Mouse (Mus musculus) hindbrain, embryonic 13.5 days (tissue): ENCODE results near the gene Tubb1. TPM values are rescaled to one million over a fixed set of nuclear protein-coding genes. Genes with fewer than 3 reads are reported as not detected.

ENCODE experiments used
- ATAC-seq: fragments of 200-750 bp; cut with Nextera tagmentation; 2 replicates; pipeline ENCODE4 v1.8.0; 2017; ENCODE audit warnings: moderate TSS enrichment; ENCODE audit not compliant: low FRiP score
- H3K27ac ChIP-seq: fragments of 300-500 bp; sonication (generic); 2 replicates; pipeline ENCODE4 v1.5.1; 2015; ENCODE audit warnings: inconsistent platforms, mild to moderate bottlenecking, moderate library complexity
- H3K27me3 ChIP-seq: fragments of 300-500 bp; sonication (generic); 2 replicates; pipeline ENCODE4 v1.6.1; 2015; ENCODE audit warnings: mild to moderate bottlenecking, inconsistent platforms
- H3K36me3 ChIP-seq: fragments of 300-500 bp; sonication (generic); 2 replicates; pipeline ENCODE4 v1.6.1; 2015; ENCODE audit warnings: mild to moderate bottlenecking, inconsistent platforms
- H3K4me1 ChIP-seq: fragments of 300-500 bp; sonication (generic); replicated peaks from 2 replicates; pipeline ENCODE4 v1.6.1; 2015; ENCODE audit warnings: inconsistent platforms
- H3K4me2 ChIP-seq: fragments of 300-500 bp; sonication (generic); 2 replicates; pipeline ENCODE4 v1.6.1; 2015; ENCODE audit warnings: inconsistent platforms, mild to moderate bottlenecking, moderate library complexity
- H3K4me3 ChIP-seq: fragments of 300-500 bp; sonication (generic); 2 replicates; pipeline ENCODE4 v1.5.1; 2015; ENCODE audit warnings: mild to moderate bottlenecking, inconsistent platforms
- H3K9ac ChIP-seq: fragments of 300-500 bp; sonication (generic); 2 replicates; pipeline ENCODE4 v1.6.1; 2015; ENCODE audit warnings: mild to moderate bottlenecking, inconsistent platforms
- H3K9me3 ChIP-seq: fragments of 300-500 bp; sonication (generic); 2 replicates; pipeline ENCODE4 v1.6.1; 2016; ENCODE audit warnings: inconsistent platforms
- WGBS: fragments of 180-500 bp; shearing (Covaris S2); methylation state at CpG from one replicate; pipeline ENCODE4 v1.1.7; 2015; 5-methylcytosine and 5-hydroxymethylcytosine counted together
- polyA plus RNA-seq: library from polyadenylated mRNA; unstranded; fragments of >200 nt; fragmentation: Nextera tagmentation; extraction: Ambion mirVana; gene quantifications from 2 replicates; pipeline ENCODE4 v1.2.1, GENCODE M21; 2015

The Tubb1 gene
- polyA plus RNA-seq, 1 experiment from 2014 or later, result 1.9 TPM

DNA sequence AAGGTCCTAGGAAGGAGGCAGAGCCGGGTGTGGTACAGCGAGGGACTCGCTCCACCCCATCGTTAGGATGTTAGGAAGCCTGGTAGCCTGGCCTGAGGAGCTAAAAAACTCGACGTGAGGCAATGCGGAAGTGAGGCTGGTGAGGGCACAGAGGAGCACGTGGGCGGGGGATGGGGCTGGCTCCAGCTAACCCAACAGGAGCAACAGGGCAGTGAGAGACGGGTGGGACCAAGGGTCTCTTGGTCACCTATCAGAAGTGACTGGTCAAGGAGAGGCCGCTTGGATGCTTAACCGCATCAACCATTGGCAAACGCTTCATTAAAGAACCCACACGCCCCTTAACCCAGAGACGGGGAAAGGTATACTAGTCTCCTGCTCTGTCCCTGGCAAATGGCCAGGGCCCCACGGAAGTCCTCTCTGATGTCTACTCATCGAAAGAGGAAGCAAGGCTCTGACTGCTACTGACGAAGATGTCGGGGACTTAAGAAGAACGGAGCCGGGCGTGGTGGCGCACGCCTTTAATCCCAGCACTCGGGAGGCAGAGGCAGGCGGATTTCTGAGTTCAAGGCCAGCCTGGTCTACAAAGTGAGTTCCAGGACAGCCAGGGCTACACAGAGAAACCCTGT is 14.3 kb upstream of the Tubb1 start:
- Histone ChIP-seq H3K27ac (no peak overlapping the region), H3K4me1 (peaks cover 23% of the 10 kb centered on the region), H3K4me2 (no peak overlapping the region), H3K9me3 (no peaks in the 10 kb centered on the region), H3K27me3 (no peaks in the 10 kb centered on the region), H3K9ac (no peak overlapping the region), H3K36me3 (peaks cover 8% of the 10 kb centered on the region), H3K4me3 (no peak overlapping the region)
- ATAC-seq, result no peak
- WGBS, result 95% methylated on average over 26 of the region's 26 CpGs

DNA sequence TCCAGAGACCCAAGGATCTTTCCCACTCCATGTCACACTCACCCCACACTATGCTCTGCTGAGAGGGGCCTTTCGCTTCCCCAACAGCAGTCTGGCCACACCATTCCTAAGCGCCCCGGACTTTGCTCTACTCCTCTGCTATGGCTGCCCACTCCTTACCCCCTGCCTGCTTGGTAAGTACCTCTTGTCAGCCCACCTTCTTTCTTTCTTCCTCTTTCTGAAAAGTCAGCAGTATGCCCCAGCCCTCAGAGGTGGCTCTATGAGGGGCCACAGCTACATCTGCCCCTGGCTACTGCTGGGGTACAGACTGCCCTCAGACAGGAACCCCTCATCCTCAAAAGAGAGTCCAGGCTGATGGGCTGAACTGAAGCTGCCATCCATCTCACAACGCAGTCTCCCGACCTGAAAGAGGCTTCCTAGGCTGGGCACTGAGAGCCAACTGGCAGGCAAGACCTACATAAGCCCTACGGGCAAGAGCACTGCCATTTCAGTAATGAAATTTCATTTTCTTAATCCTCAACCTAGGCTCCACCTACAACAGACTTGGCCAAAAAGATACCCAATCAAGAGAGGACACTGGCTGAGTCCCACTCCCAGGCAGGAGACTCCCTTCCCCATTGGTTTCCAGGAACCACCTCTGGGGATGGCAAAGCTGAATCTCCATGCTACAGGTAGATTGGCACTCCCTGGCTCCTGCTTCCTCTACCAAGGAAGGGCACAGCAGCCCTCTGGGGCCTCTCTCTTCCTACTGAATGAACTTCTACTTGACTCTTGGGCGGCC is 13.4 kb upstream of the Tubb1 start:
- no peak for ATAC-seq
- Histone ChIP-seq H3K9ac (no peak overlapping the region), H3K27ac (no peak overlapping the region), H3K4me3 (no peak overlapping the region), H3K4me2 (no peak overlapping the region), H3K9me3 (no peaks in the 10 kb centered on the region), H3K36me3 (peaks cover 8% of the 10 kb centered on the region), H3K27me3 (no peaks in the 10 kb centered on the region), H3K4me1 (peaks cover 23% of the 10 kb centered on the region)
- WGBS, result 95% methylated on average over 7 of the region's 7 CpGs

DNA sequence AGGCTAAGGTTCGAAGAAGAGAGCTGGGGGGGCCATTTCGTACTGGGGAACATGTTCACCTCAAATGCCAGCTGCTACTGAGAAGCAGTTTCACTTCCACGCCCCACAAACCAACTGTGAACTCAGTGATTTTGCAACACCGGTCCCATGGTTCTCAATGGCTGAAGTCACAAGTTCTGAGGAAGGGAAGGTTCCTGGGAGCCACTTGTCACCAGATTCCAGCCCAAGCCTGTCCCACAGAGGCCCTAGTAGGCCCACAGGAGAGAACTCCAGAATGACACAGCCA is 12.9 kb upstream of the Tubb1 start:
- H3K4me3 ChIP-seq, result no peak overlapping the region
- no peaks in the 10 kb centered on the region for H3K27me3 ChIP-seq
- no peaks in the 10 kb centered on the region for H3K9me3 ChIP-seq
- 0 out of 2 replicates have a peak overlapping the region, but pooled peaks have one; percentile 18 for H3K27ac ChIP-seq
- no peak for ATAC-seq
- H3K4me2 ChIP-seq, result peak overlapping the region; percentile 73; the same call in 1 of the 2 replicates
- 98% methylated on average over 4 of the region's 4 CpGs for WGBS
- H3K9ac ChIP-seq, result 0 out of 2 replicates have a peak overlapping the region, but pooled peaks have one; percentile 73
- H3K36me3 ChIP-seq, result peaks cover 4% of the 10 kb centered on the region; the same call in 1 of the 2 replicates
- peaks cover 23% of the 10 kb centered on the region for H3K4me1 ChIP-seq

DNA sequence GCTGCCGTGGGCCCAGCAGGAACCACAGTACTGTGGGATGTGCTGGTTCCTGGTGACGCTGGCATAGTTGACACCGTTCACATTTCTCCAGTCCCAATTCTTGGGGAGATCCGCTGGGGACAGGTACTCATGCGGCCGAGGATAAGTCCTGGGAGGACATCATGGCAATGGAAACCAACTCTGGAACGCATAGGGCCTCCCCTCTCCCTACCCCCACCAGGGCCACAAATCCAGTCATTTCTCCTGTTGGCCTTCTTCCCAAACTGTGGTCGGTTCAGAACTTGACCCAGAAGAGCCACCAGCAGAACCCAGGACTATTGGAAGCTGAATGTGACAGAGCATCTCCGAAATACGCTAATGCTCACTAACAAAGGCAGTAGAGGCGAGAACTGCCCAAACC is 12.3 kb upstream of the Tubb1 start:
- ATAC-seq, result 0 out of 2 replicates have a peak, but pooled peaks have one; percentile 1
- peak overlapping the region; percentile 18; the same call in 1 of the 2 replicates for H3K27ac ChIP-seq

DNA sequence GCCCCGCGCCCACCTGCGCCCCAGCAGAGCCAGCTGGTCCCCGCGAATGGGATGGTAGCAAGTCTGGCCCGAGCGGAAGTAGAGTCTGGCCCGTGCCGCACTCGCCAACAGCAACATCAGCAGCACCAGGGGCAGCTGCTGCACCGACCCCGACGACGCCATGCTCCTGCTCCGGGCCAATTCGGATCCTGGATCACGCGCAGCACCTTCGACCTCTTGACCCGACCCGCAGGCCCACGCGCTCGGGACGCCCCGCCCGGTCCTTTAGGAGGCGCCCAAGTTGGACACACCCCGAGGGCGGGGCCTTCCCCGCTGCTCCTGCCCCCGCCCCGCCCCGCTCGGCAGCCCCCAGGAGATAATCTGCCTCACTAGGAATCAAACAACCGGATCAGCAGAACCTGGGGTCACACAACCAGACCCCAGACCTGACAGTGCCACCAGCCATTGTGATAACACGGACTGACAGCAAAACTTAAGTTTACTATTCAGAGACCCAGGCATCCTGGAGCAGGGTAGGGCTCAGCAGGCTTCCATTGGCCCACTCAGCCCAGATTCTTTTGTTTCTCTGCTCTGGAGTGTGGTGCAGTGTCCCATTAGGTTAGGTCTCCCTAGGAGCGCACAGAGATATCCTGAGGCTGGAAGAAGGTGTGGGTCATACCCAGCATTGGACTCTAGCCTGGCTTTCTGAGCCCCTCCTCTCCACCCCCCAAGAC is 11.6 kb upstream of the Tubb1 start, which contains the start of gene Ctsz:
Ctsz (minus strand) TSS at position 303 of the 713 bp plus-strand sequence.
- H3K4me1 ChIP-seq, result peaks cover 23% of the 10 kb centered on the region
- peak within 1 kb of the TSS; percentile 18; the same call in 1 of the 2 replicates for H3K27ac ChIP-seq
- peak within 1 kb of the TSS; percentile 53 for H3K4me3 ChIP-seq
- H3K27me3 ChIP-seq, result no peaks in the 10 kb centered on the region
- peak within 1 kb of the TSS; percentile 73 for H3K4me2 ChIP-seq
- peak; percentile 81 for ATAC-seq
- WGBS, result 2% methylated on average over 38 of the region's 38 CpGs
- H3K9ac ChIP-seq, result peak within 1 kb of the TSS; percentile 73
- no peaks in the 10 kb centered on the region for H3K9me3 ChIP-seq
- H3K36me3 ChIP-seq, result no peaks in the 10 kb centered on the region

More for the DNA sequence above, 12.3 kb upstream of the Tubb1 start:
- H3K36me3 ChIP-seq, result peaks cover 3% of the 10 kb centered on the region; the same call in 1 of the 2 replicates
- H3K4me2 ChIP-seq, result peak overlapping the region; percentile 73
- H3K4me3 ChIP-seq, result peak overlapping the region; percentile 53
- WGBS, result 66% methylated on average over 11 of the region's 11 CpGs
- no peaks in the 10 kb centered on the region for H3K27me3 ChIP-seq
- no peaks in the 10 kb centered on the region for H3K9me3 ChIP-seq
- H3K4me1 ChIP-seq, result peaks cover 23% of the 10 kb centered on the region
- peak overlapping the region; percentile 73 for H3K9ac ChIP-seq

DNA sequence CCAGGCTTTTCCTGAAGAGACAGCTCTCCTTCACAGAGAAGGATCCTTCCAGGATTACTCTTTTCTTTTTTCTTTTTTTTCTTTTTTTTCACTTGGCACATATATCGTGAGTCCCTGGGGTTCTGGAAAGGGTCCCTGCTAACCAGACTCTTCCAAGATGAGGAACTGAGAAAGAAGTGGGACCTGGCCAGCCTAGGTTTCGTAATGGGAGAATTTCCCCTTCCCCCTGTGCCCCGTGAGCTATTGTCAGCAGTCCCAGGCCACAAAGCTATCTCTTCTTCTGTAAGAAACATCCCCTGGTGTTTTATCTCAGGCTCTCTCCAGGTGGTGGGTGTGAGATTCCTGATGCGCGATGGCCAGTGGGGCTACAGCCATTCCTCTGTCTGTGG is 11.1 kb upstream of the Tubb1 start:
- H3K4me3 ChIP-seq, result peak overlapping the region; percentile 53; the same call in 1 of the 2 replicates
- H3K27me3 ChIP-seq, result no peaks in the 10 kb centered on the region
- no peaks in the 10 kb centered on the region for H3K36me3 ChIP-seq
- H3K9me3 ChIP-seq, result no peaks in the 10 kb centered on the region
- H3K27ac ChIP-seq, result no peak overlapping the region
- H3K4me1 ChIP-seq, result peaks cover 23% of the 10 kb centered on the region
- no peak for ATAC-seq
- 52% methylated on average over 5 of the region's 5 CpGs for WGBS
- peak overlapping the region; percentile 73 for H3K4me2 ChIP-seq
- H3K9ac ChIP-seq, result peak overlapping the region; percentile 73; the same call in 1 of the 2 replicates

DNA sequence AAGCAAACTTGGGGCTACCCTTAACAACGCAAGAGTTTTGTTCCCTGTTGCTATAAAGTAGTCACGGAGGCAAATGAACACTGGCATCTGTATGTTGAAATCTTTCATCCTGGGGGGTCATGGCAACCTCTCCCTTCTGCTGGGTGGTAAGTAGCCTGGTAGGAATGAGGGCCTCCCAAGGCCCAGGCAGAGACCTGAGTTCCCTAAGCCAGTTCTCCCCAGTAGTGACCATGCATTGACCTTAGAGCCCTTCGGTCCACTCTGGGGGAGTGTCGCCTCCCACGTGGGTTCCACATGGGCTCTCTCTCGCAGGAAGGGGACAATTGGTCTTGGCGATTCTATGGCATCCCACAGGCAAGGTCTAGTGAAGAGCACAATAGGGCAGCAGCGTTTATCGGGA is 10.5 kb upstream of the Tubb1 start:
- no peak overlapping the region for H3K4me2 ChIP-seq
- no peaks in the 10 kb centered on the region for H3K36me3 ChIP-seq
- 81% methylated on average over 9 of the region's 9 CpGs for WGBS
- ATAC-seq, result no peak
- no peak overlapping the region for H3K27ac ChIP-seq
- peaks cover 23% of the 10 kb centered on the region for H3K4me1 ChIP-seq
- no peaks in the 10 kb centered on the region for H3K9me3 ChIP-seq
- H3K9ac ChIP-seq, result no peak overlapping the region
- no peak overlapping the region for H3K4me3 ChIP-seq
- H3K27me3 ChIP-seq, result no peaks in the 10 kb centered on the region

DNA sequence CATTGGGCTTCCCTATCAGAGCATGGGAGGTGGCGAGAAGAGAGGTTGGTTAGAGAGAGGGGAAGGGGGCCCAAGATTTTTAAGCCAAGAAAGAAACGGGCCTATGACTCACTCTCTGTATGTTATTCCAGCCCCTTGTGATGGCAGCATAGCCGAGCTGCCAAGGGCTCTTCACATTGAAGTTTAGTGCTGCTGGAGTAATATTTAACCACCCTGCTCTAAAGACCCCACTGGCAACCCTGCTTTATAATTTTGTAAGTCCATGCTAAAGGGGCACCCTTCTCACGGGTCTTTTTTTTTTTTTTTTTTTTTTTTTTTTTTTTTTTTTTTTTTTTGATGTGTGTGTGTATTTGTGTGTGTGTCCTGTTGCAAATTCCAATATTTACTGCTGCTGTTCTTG is 8.6 kb upstream of the Tubb1 start:
- ATAC-seq, result no peak
- Histone ChIP-seq H3K27me3 (no peaks in the 10 kb centered on the region), H3K4me2 (no peak overlapping the region), H3K27ac (no peak overlapping the region), H3K4me3 (no peak overlapping the region), H3K36me3 (no peaks in the 10 kb centered on the region), H3K9me3 (no peaks in the 10 kb centered on the region), H3K9ac (no peak overlapping the region), H3K4me1 (peaks cover 23% of the 10 kb centered on the region)
- 72% methylated on average over 4 of the region's 4 CpGs for WGBS

DNA sequence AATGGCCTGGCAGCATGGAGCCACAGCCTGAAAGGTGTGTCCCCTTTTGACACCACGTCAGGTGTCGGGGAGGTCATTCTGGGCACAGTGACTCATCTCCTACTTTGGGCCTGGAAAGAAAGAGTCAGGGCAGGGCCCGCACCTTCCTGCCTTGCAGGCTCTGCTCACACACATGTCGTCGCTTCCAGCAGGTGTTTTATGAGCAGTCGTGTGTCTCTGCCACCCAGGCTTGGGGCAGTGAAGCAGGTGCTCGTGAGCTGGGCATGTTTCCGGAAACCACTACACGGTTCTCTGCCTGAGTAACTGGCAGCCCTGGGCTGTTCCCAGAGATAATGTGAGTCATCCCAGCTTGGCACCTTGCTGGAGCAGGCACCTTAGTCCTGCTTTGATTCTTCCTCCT is 8.0 kb upstream of the Tubb1 start:
- H3K27me3 ChIP-seq, result no peaks in the 10 kb centered on the region

DNA sequence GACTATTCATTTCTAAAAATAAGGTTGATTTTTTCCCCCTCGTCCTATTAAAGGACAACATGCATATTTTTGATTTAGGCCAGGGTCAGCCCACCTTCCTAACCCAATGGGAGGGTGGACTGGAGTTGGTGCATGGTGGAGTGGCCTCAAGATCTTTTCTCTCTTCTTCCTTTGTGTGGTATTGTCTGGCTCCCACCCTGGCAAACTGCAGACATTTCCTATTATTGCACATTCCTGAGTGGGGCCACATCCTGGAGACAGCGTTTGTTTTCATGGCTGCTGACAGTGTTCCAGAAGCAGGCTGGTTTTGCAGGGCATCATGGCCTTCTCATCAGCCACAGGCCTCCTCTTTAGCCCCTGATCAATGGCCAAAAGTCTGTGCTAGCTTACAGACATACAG is 7.4 kb upstream of the Tubb1 start:
- Histone ChIP-seq H3K9ac (no peak overlapping the region), H3K4me3 (no peak overlapping the region), H3K27ac (no peak overlapping the region), H3K9me3 (no peaks in the 10 kb centered on the region), H3K27me3 (no peaks in the 10 kb centered on the region), H3K4me2 (no peak overlapping the region), H3K36me3 (no peaks in the 10 kb centered on the region), H3K4me1 (peaks cover 17% of the 10 kb centered on the region)
- no peak for ATAC-seq
- WGBS, result 45% methylated on average over 2 of the region's 2 CpGs

More for the DNA sequence above, 8.0 kb upstream of the Tubb1 start:
- no peak for ATAC-seq
- Histone ChIP-seq H3K4me2 (no peak overlapping the region), H3K9ac (no peak overlapping the region), H3K27ac (no peak overlapping the region), H3K4me1 (peaks cover 23% of the 10 kb centered on the region), H3K4me3 (no peak overlapping the region), H3K9me3 (no peaks in the 10 kb centered on the region), H3K36me3 (no peaks in the 10 kb centered on the region)
- 81% methylated on average over 9 of the region's 9 CpGs for WGBS

DNA sequence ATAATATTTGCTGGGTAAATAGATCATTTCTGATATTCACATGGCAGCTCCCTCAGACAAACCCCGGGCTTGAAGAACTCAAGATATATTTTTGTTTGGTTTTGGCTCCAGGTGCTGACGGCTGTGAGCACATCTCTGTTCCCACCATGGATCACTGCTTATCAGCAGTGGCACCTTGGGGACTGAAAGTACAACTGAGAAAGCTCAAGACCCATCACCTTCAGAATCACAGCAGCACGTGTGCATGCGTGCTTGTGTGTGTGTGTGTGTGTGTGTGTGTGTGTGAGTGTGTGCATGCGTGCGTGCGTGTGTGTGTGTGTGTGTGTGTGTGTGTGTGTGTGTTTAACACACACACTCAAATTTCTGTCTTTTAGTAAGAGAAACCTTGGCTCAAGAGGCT is 6.1 kb upstream of the Tubb1 start:
- Histone ChIP-seq H3K9ac (no peak overlapping the region), H3K27me3 (no peaks in the 10 kb centered on the region), H3K9me3 (no peaks in the 10 kb centered on the region), H3K27ac (no peak overlapping the region), H3K4me3 (no peak overlapping the region), H3K36me3 (no peaks in the 10 kb centered on the region), H3K4me2 (no peak overlapping the region), H3K4me1 (peaks cover 4% of the 10 kb centered on the region; the same call in 1 of the 2 replicates)
- no peak for ATAC-seq
- 86% methylated on average over 7 of the region's 7 CpGs for WGBS

DNA sequence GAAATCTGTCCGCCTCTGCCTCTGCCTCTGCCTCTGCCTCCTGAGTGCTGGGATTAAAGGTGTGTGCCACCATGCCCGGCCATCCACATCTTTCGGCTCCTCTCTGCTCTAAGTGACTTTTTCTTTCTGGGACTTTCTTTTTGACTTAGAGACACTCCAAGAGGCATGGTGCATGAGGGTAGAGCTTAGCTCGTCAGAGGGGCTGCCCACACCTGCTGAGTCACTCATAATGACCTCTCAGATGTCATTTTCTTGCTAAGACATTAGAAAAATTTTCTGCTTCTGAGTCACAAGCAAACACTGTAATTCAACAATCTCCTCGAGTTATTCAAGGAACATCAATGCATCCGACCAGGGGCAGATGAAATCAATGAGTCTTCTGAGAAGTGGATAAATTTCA is 5.5 kb upstream of the Tubb1 start:
- Histone ChIP-seq H3K27me3 (no peaks in the 10 kb centered on the region), H3K4me3 (no peak overlapping the region), H3K27ac (no peak overlapping the region), H3K9ac (no peak overlapping the region), H3K36me3 (no peaks in the 10 kb centered on the region), H3K4me1 (no peaks in the 10 kb centered on the region), H3K4me2 (no peak overlapping the region), H3K9me3 (no peaks in the 10 kb centered on the region)
- WGBS, result 89% methylated on average over 6 of the region's 6 CpGs
- no peak for ATAC-seq
